Mouse (Mus musculus) MEL (cell line): ENCODE measurements around the gene Sik3. TPM values are rescaled to one million over a fixed set of nuclear protein-coding genes. Genes with fewer than 3 reads are reported as not detected.

Experiments
- DNase-seq: peaks from one replicate; pipeline ENCODE4 v3.0.0; 2011; ENCODE audit warnings: low read depth, low spot score
- H3K27ac ChIP-seq: 2 replicates; pipeline ENCODE4 v1.5.1; 2012; ENCODE audit warnings: low read depth, mild to moderate bottlenecking, control low read depth, low read length, moderate library complexity; ENCODE audit not compliant: control insufficient read depth
- H3K27me3 ChIP-seq, 2 experiments: fragments of 150-350 bp in 1 of 2; sonication (generic) in 1 of 2; 2 replicates each; pipeline ENCODE4 v1.6.1; 2012; ENCODE audit warnings: low read length in 2 of 2, mild to moderate bottlenecking in 2 of 2, improper control_type of control experiment in 1 of 2, moderate library complexity in 1 of 2; ENCODE audit not compliant: insufficient read depth in 2 of 2, control insufficient read depth in 1 of 2
- H3K36me3 ChIP-seq, 2 experiments: 2 replicates each; pipeline ENCODE4 v1.6.1; 2012 to 2014; ENCODE audit warnings: low read length in 2 of 2, improper control_type of control experiment in 1 of 2, inconsistent platforms in 1 of 2, mild to moderate bottlenecking in 1 of 2; ENCODE audit not compliant: insufficient read depth in 2 of 2, control insufficient read depth in 1 of 2
- H3K4me1 ChIP-seq, 2 experiments: fragments of 150-350 bp in 1 of 2; sonication (generic) in 1 of 2; 2 replicates each; pipeline ENCODE4 v1.6.1; 2012; ENCODE audit warnings: low read length in 2 of 2, improper control_type of control experiment in 1 of 2, mild to moderate bottlenecking in 1 of 2; ENCODE audit not compliant: insufficient read depth in 2 of 2, control insufficient read depth in 1 of 2
- H3K4me3 ChIP-seq, 2 experiments: fragments of 150-350 bp in 1 of 2; sonication (generic) in 1 of 2; 2 replicates each; pipeline ENCODE4 v1.5.1; 2012; ENCODE audit warnings: low read depth in 2 of 2, low read length in 2 of 2, mild to moderate bottlenecking in 2 of 2, moderate library complexity in 2 of 2, control low read depth in 1 of 2, improper control_type of control experiment in 1 of 2; ENCODE audit not compliant: control insufficient read depth in 1 of 2, insufficient read depth in 1 of 2
- H3K79me2 ChIP-seq: 2 replicates; pipeline ENCODE4 v1.6.1; 2012; ENCODE audit warnings: mild to moderate bottlenecking, low read length, moderate library complexity; ENCODE audit not compliant: control insufficient read depth, poor library complexity, insufficient read depth
- H3K9ac ChIP-seq: 2 replicates; pipeline ENCODE4 v1.6.1; 2012; ENCODE audit warnings: low read depth, mild to moderate bottlenecking, control low read depth, low read length, moderate library complexity; ENCODE audit not compliant: control insufficient read depth, poor library complexity, severe bottlenecking
- H3K9me3 ChIP-seq: fragments of 150-350 bp; sonication (generic); replicated peaks from 2 replicates; pipeline ENCODE4 v1.6.1; 2012; ENCODE audit warnings: mild to moderate bottlenecking, low read length, improper control_type of control experiment, moderate library complexity; ENCODE audit not compliant: insufficient read depth
- E2F4 ChIP-seq: IDR thresholded peaks from 2 replicates; pipeline ENCODE4 v1.6.1; 2011; ENCODE audit warnings: low read depth, low read length, improper control_type of control experiment, borderline replicate concordance
- ETS1 ChIP-seq: IDR thresholded peaks from 2 replicates; pipeline ENCODE4 v1.6.1; 2012; ENCODE audit warnings: low read depth, mild to moderate bottlenecking, inconsistent platforms, low read length, improper control_type of control experiment, moderate library complexity
- GATA1 ChIP-seq: IDR thresholded peaks from 2 replicates; pipeline ENCODE4 v1.6.1; 2011; ENCODE audit warnings: low read depth, low read length, improper control_type of control experiment
- MXI1 ChIP-seq: IDR thresholded peaks from 2 replicates; pipeline ENCODE4 v1.6.1; 2011; ENCODE audit warnings: mild to moderate bottlenecking, low read depth, low read length, improper control_type of control experiment
- POLR2A ChIP-seq, 2 experiments: IDR thresholded peaks; 2 replicates each; pipeline ENCODE4 v1.6.1; 2011 to 2012; ENCODE audit warnings: low read length in 2 of 2, mild to moderate bottlenecking in 2 of 2, control low read depth in 1 of 2, improper control_type of control experiment in 1 of 2, low read depth in 1 of 2, moderate library complexity in 1 of 2; ENCODE audit not compliant: control insufficient read depth in 1 of 2, insufficient read depth in 1 of 2, poor library complexity in 1 of 2
- RCOR1 ChIP-seq: IDR thresholded peaks from 2 replicates; pipeline ENCODE4 v1.6.1; 2012; ENCODE audit warnings: low read depth, mild to moderate bottlenecking, inconsistent platforms, low read length, improper control_type of control experiment
- TAL1 ChIP-seq: IDR thresholded peaks from 2 replicates; pipeline ENCODE4 v1.6.1; 2012; ENCODE audit warnings: mild to moderate bottlenecking, inconsistent platforms, low read length, moderate library complexity, mixed read lengths
- TCF12 ChIP-seq: IDR thresholded peaks from 2 replicates; pipeline ENCODE4 v1.6.1; 2014; ENCODE audit warnings: low read depth, mild to moderate bottlenecking, inconsistent platforms, low read length, improper control_type of control experiment, moderate library complexity
- ZNF384 ChIP-seq: IDR thresholded peaks from 2 replicates; pipeline ENCODE4 v1.6.1; 2012; ENCODE audit warnings: low read depth, mild to moderate bottlenecking, inconsistent platforms, low read length, improper control_type of control experiment
- polyA plus RNA-seq, 2 experiments: library from polyadenylated mRNA; stranded (reverse) in 1 of 2; unstranded in 1 of 2; fragments of >175 nt in 1 of 2; fragments of >200 nt in 1 of 2; gene quantifications; 2 replicates each; pipeline versions ENCODE4 v1.2.1 to v1.2.4; 2012; ENCODE audit warnings: low replicate concordance in 2 of 2, low read depth in 1 of 2; ENCODE audit not compliant: insufficient read length in 2 of 2, insufficient read depth in 1 of 2, missing spikeins in 1 of 2
- total RNA-seq: library from RNA; depleted of rRNA; stranded (reverse); fragments of 300-350 nt; gene quantifications from 2 replicates; pipeline ENCODE4 v1.2.3, GENCODE M21; 2012

Gene Sik3
- total and polyA plus RNA-seq, 3 experiments, result 78.7 to 111 TPM; not detected in 1

GRCm38 (mm10) chr9:46151704-46152040 is 139.1 kb downstream of the Sik3 start:
- no peak overlapping the region for H3K9ac ChIP-seq
- peak overlapping the region; percentile 84; the same call in 1 of the 2 replicates for H3K27ac ChIP-seq
- H3K4me1 ChIP-seq, result peaks cover 57 to 66% of the 10 kb centered on the region in 2 experiments
- H3K79me2 ChIP-seq, result peaks cover 15% of the 10 kb centered on the region
- no peaks in the 10 kb centered on the region for H3K9me3 ChIP-seq
- no peak for DNase-seq
- H3K27me3 ChIP-seq, result no peaks in the 10 kb centered on the region
- H3K4me3 ChIP-seq, result no peak overlapping the region
- peaks cover 6 to 75% of the 10 kb centered on the region in 2 experiments for H3K36me3 ChIP-seq
- TF ChIP-seq E2F4, result no peak
- no peak for TF ChIP-seq TAL1
- TF ChIP-seq GATA1, result no peak
- TF ChIP-seq RCOR1, result no peak
- no peak for TF ChIP-seq ETS1
- no peak for TF ChIP-seq POLR2A (IDR thresholded peaks at IDR 0.05; ENCODE audit: control insufficient read depth in 1 of 2, insufficient read depth in 1 of 2, low read depth in 1 of 2, low read length in 2 of 2, poor library complexity in 1 of 2)

- DNase-seq, result peak; percentile 24
- TF ChIP-seq TCF12 (0 out of 2 replicates have a peak, but pooled peaks have one; percentile 1), ZNF384 (no peak)
- peaks cover 53 to 60% of the 10 kb centered on the region in 2 experiments for H3K4me1 ChIP-seq
- no peak overlapping the region for H3K4me3 ChIP-seq
- no peaks in the 10 kb centered on the region for H3K27me3 ChIP-seq
- peaks cover 10 to 69% of the 10 kb centered on the region in 2 experiments for H3K36me3 ChIP-seq
- H3K9me3 ChIP-seq, result no peaks in the 10 kb centered on the region
- no peak overlapping the region for H3K9ac ChIP-seq
- H3K27ac ChIP-seq, result no peak overlapping the region
- peaks cover 15% of the 10 kb centered on the region for H3K79me2 ChIP-seq
Observed at GRCm38 (mm10) chr9:46152067-46153015, 139.7 kb downstream of the Sik3 start.

DNA sequence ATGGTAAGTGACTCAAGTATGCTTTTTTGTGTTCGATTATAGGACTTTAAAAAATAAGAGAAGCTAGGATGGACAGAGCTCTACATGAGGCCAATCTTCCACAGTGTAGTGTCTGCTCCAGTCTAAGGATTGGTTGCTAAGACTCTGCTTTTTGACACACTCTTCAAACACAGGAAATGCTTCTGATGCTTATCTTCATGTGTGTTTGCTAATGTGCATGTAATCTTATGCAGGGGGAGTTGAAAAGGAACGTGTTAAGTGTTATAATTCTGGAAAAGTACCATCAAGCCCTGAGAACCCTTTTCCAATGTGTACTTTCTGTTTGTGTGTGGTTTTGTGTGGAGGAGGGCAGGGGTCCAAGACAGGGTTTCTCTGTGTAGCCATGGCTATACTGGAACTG is 141.8 kb downstream of the Sik3 start:
- Histone ChIP-seq H3K9ac (no peak overlapping the region), H3K27ac (no peak overlapping the region)
- DNase-seq, result no peak

More for the DNA sequence above, 141.8 kb downstream of the Sik3 start:
- peaks cover 16 to 57% of the 10 kb centered on the region in 2 experiments for H3K36me3 ChIP-seq
- peaks cover 15% of the 10 kb centered on the region for H3K79me2 ChIP-seq
- H3K9me3 ChIP-seq, result no peaks in the 10 kb centered on the region
- no peaks in the 10 kb centered on the region for H3K27me3 ChIP-seq
- peaks cover 37 to 43% of the 10 kb centered on the region in 2 experiments for H3K4me1 ChIP-seq
- H3K4me3 ChIP-seq, result no peak overlapping the region
- TF ChIP-seq MXI1, result no peak
- TF ChIP-seq GATA1, result peak; percentile 50
- TF ChIP-seq, all 39 proteins: peak for 1
